Mouse (Mus musculus) heart, adult 11 months (tissue): ENCODE results near the gene Sept14.

Source experiments
- DNase-seq: peaks from one replicate; pipeline ENCODE4 v3.0.0; 2022

Gene Sept14

GRCm38 (mm10) chr5:129667851-129668250 is 40.5 kb downstream of the Sept14 start:
- peak; percentile 17 for DNase-seq

- DNase-seq = peak; percentile 88
These were observed 41.9 kb downstream of the Sept14 start for GRCm38 (mm10) chr5:129666271-129666909.

GRCm38 (mm10) chr5:129664090-129664489 is 44.2 kb downstream of the Sept14 start:
- DNase-seq = peak; percentile 33

GRCm38 (mm10) chr5:129657931-129658330 is 50.4 kb downstream of the Sept14 start:
- peak; percentile 68 for DNase-seq

GRCm38 (mm10) chr5:129657016-129657415 is 51.3 kb downstream of the Sept14 start:
- peak; percentile 54 for DNase-seq

- peak; percentile 37 for DNase-seq
These were observed 57.5 kb downstream of the Sept14 start for GRCm38 (mm10) chr5:129650858-129651257.
